Mouse (Mus musculus): ENCODE measurements around the gene Susd3. TPM values are rescaled to one million over a fixed set of nuclear protein-coding genes. Genes with fewer than 3 reads are reported as not detected.

The Susd3 gene
- polyA plus RNA-seq (2014; fragmentation: Illumina TruSeq; extraction: RNeasy Lipid Tissue Mini Kit (QIAGEN cat#74804); ENCODE audit: insufficient read depth, low read depth, low replicate concordance): 7.2 TPM

GRCm38 (mm10) chr13:49248467-49248862 is at the start of gene Susd3:
Gene Susd3, minus strand, starts transcription at chr13:49248706.

GRCm38 (mm10) chr13:49215504-49216219 is 32.8 kb downstream of the Susd3 start, which contains the start of gene Card19:
Gene Card19, minus strand, starts transcription at chr13:49216037.

GRCm38 (mm10) chr13:49187288-49188218 is 61.0 kb downstream of the Susd3 start, which contains the start of gene Ninj1:
Gene Ninj1, plus strand, starts transcription at chr13:49187485.

Other genes starting within 250 kb of the Susd3 start
- 0.22 TPM for gene Wnk2, start 100.7 kb downstream of the Susd3 start, polyA plus RNA-seq (2014; fragmentation: Illumina TruSeq; extraction: RNeasy Lipid Tissue Mini Kit (QIAGEN cat#74804); ENCODE audit: insufficient read depth, low read depth, low replicate concordance)
- gene Ninj1, start 61.2 kb downstream of the Susd3 start, polyA plus RNA-seq (2014; fragmentation: Illumina TruSeq; extraction: RNeasy Lipid Tissue Mini Kit (QIAGEN cat#74804); ENCODE audit: insufficient read depth, low read depth, low replicate concordance): 43.2 TPM
- 48.7 TPM for gene Card19, start 32.7 kb downstream of the Susd3 start, polyA plus RNA-seq (2014; fragmentation: Illumina TruSeq; extraction: RNeasy Lipid Tissue Mini Kit (QIAGEN cat#74804); ENCODE audit: insufficient read depth, low read depth, low replicate concordance)
- gene Fgd3, start 71.6 kb upstream of the Susd3 start, polyA plus RNA-seq (2014; fragmentation: Illumina TruSeq; extraction: RNeasy Lipid Tissue Mini Kit (QIAGEN cat#74804); ENCODE audit: insufficient read depth, low read depth, low replicate concordance): 3.0 TPM
- 28.4 TPM for gene Bicd2, start 92.9 kb upstream of the Susd3 start, polyA plus RNA-seq (2014; fragmentation: Illumina TruSeq; extraction: RNeasy Lipid Tissue Mini Kit (QIAGEN cat#74804); ENCODE audit: insufficient read depth, low read depth, low replicate concordance)
- gene Ippk, start 172.5 kb upstream of the Susd3 start, polyA plus RNA-seq (2014; fragmentation: Illumina TruSeq; extraction: RNeasy Lipid Tissue Mini Kit (QIAGEN cat#74804); ENCODE audit: insufficient read depth, low read depth, low replicate concordance): 8.8 TPM
- not detected for gene Tes3-ps, start 244.6 kb upstream of the Susd3 start, polyA plus RNA-seq (2014; fragmentation: Illumina TruSeq; extraction: RNeasy Lipid Tissue Mini Kit (QIAGEN cat#74804); ENCODE audit: insufficient read depth, low read depth, low replicate concordance)